Mouse (Mus musculus) cerebellum, adult 11-12 months (tissue): Measurements from ENCODE around the gene Ggt6.

Experiments used
- DNase-seq: peaks from one replicate; pipeline ENCODE4 v3.0.0; 2022

Gene Ggt6

GRCm38 (mm10) chr11:72440965-72441664 lies 5.8 kb downstream of the Ggt6 start, which contains the start of gene Mybbp1a:
TSS of gene Mybbp1a (plus strand) at chr11:72441355.
- peak; percentile 97 for DNase-seq

- no peak for DNase-seq
These were observed 11.2 kb downstream of the Ggt6 start for GRCm38 (mm10) chr11:72446311-72447105.

GRCm38 (mm10) chr11:72447475-72447874 lies 12.1 kb downstream of the Ggt6 start:
- DNase-seq = no peak

- no peak for DNase-seq
These were observed 16.9 kb downstream of the Ggt6 start for GRCm38 (mm10) chr11:72452140-72452665.

GRCm38 (mm10) chr11:72453105-72453953 lies 18.0 kb downstream of the Ggt6 start:
- DNase-seq = no peak

- DNase-seq = peak; percentile 54
These were observed 20.4 kb downstream of the Ggt6 start for GRCm38 (mm10) chr11:72455694-72456093.

- no peak for DNase-seq
These were observed 22.7 kb downstream of the Ggt6 start for GRCm38 (mm10) chr11:72457995-72458496.

GRCm38 (mm10) chr11:72458502-72458901 lies 23.2 kb downstream of the Ggt6 start:
- DNase-seq = no peak

- DNase-seq = no peak
These were observed 26.2 kb downstream of the Ggt6 start for GRCm38 (mm10) chr11:72461500-72461981.

GRCm38 (mm10) chr11:72464821-72465220 lies 29.5 kb downstream of the Ggt6 start:
- DNase-seq = no peak

GRCm38 (mm10) chr11:72465978-72466693 lies 30.8 kb downstream of the Ggt6 start:
- no peak for DNase-seq

- DNase-seq = no peak
These were observed 31.6 kb downstream of the Ggt6 start for GRCm38 (mm10) chr11:72466694-72467507.

GRCm38 (mm10) chr11:72468525-72468924 lies 33.2 kb downstream of the Ggt6 start:
- DNase-seq = no peak

- DNase-seq = no peak
These were observed 33.9 kb downstream of the Ggt6 start for GRCm38 (mm10) chr11:72469217-72469616.

- no peak for DNase-seq
These were observed 34.7 kb downstream of the Ggt6 start for GRCm38 (mm10) chr11:72470004-72470403.

GRCm38 (mm10) chr11:72471381-72471780 lies 36.1 kb downstream of the Ggt6 start:
- DNase-seq = no peak

GRCm38 (mm10) chr11:72473540-72473939 lies 38.2 kb downstream of the Ggt6 start:
- DNase-seq = no peak

GRCm38 (mm10) chr11:72474926-72475325 lies 39.6 kb downstream of the Ggt6 start:
- DNase-seq = no peak

GRCm38 (mm10) chr11:72475408-72475807 lies 40.1 kb downstream of the Ggt6 start:
- DNase-seq = no peak

GRCm38 (mm10) chr11:72476074-72476625 lies 40.8 kb downstream of the Ggt6 start:
- DNase-seq = no peak

- no peak for DNase-seq
These were observed 41.9 kb downstream of the Ggt6 start for GRCm38 (mm10) chr11:72477182-72477581.
